Mouse (Mus musculus) cerebellum, adult 2 months (tissue): ENCODE measurements around the gene Kcnj4. TPM values are rescaled to one million over a fixed set of nuclear protein-coding genes. Genes with fewer than 3 reads are reported as not detected.
A peak's percentile ranks its signal among the peaks of the same experiment; 100 is the strongest.

Source experiments
- DNase-seq, 2 experiments: peaks; one replicate each; pipeline ENCODE4 v3.0.0; 2021
- H3K27ac ChIP-seq: fragments of 200-500 bp; 2 replicates; pipeline ENCODE4 v1.5.1; 2012; ENCODE audit warnings: low read length, control low read depth, inconsistent platforms; ENCODE audit not compliant: insufficient read depth
- H3K27me3 ChIP-seq: fragments of 200-500 bp; 2 replicates; pipeline ENCODE4 v1.6.1; 2012; ENCODE audit warnings: inconsistent platforms, mild to moderate bottlenecking, low read length, moderate library complexity; ENCODE audit not compliant: control insufficient read depth, insufficient read depth
- H3K4me1 ChIP-seq: fragments of 200-500 bp; 2 replicates; pipeline ENCODE4 v1.6.1; 2011; ENCODE audit warnings: low read length; ENCODE audit not compliant: control insufficient read depth, insufficient read depth
- H3K4me3 ChIP-seq: fragments of 200-500 bp; replicated peaks from 2 replicates; pipeline ENCODE3; 2011; ENCODE audit warnings: mild to moderate bottlenecking, low read depth, low read length, control low read depth; ENCODE audit not compliant: insufficient read depth
- CTCF ChIP-seq: fragments of 200-500 bp; IDR thresholded peaks from 2 replicates; pipeline ENCODE4 v1.5.1; 2011; ENCODE audit warnings: low read depth, mild to moderate bottlenecking, control low read depth, low read length, moderate library complexity, borderline replicate concordance; ENCODE audit not compliant: insufficient read depth
- POLR2A ChIP-seq: fragments of 200-500 bp; IDR thresholded peaks from 2 replicates; pipeline ENCODE4 v1.6.1; 2011; ENCODE audit warnings: low read length, control low read depth, borderline replicate concordance; ENCODE audit not compliant: insufficient read depth
- WGBS: fragments of 180-500 bp; shearing (Covaris S2); methylation state at CpG from one replicate; pipeline ENCODE4 v1.1.7; 2018; 5-methylcytosine and 5-hydroxymethylcytosine counted together
- polyA plus RNA-seq: library from polyadenylated mRNA; depleted of rRNA; stranded (reverse); fragments of >200 nt; gene quantifications from 2 replicates; pipeline ENCODE4 v1.2.3, GENCODE M21; 2012; rRNA removed

The Kcnj4 gene
- 0.82 and 1.5 TPM in 2 replicates for polyA plus RNA-seq

- peaks cover 4% of the 10 kb centered on the region for H3K27me3 ChIP-seq
- H3K4me3 ChIP-seq = peak within 1 kb of the TSS; percentile 38
- no peak for DNase-seq
- under 1% methylated on average over 60 of the region's 60 CpGs for WGBS
- no peak within 1 kb of the TSS for H3K27ac ChIP-seq
- TF ChIP-seq POLR2A (no peak), CTCF (no peak)
- H3K4me1 ChIP-seq = peaks cover 5% of the 10 kb centered on the region
Observed at GRCm38 (mm10) chr15:79504707-79505452, at the start of gene Kcnj4. Kcnj4 (minus strand) TSS chr15:79505241.

DNA sequence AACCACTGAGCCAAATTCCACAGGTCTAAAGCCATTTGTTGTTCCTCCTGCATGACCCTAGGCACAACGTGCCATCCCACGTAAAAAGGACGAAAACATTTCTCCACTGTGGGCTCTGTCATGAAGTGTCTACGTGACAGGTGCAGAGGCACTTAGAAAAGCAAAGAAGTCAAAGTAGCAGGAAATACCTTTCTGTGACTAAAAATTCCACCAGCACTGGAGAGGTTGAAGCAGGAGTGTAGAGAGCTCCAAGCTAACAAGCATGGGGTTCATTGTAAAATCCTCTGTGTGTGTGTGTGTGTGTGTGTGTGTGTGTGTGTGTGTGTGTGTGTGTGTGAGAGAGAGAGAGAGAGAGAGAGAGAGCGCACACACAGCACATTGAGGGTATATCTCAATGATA lies 47.5 kb upstream of the Kcnj4 start:
- TF ChIP-seq CTCF = no peak
- no peak for TF ChIP-seq POLR2A
- 80% methylated on average over 5 of the region's 5 CpGs for WGBS
- Histone ChIP-seq H3K27me3 (no peaks in the 10 kb centered on the region), H3K27ac (no peak overlapping the region), H3K4me1 (no peaks in the 10 kb centered on the region; the same call in 1 of the 2 replicates), H3K4me3 (no peak overlapping the region)
- DNase-seq = no peak

DNA sequence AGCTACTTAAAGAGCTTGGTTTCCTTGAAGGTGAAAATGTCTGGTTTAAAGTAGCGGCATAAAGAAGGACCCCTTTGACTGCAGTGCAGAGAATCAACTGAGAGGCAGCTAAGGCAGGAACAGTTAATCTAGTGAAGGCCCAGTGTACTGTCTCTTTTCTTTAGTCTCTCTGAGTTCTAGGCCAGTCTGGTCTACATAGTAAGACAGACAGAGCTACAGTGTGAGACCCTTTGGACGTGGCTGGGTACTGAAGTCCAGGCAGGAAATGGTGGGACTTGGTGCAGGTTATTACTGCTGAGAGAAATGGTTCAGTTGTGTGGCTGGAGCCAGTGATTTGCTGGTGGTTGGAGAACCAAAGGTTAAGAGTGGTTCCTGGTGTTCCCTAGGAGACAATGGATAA lies 43.2 kb upstream of the Kcnj4 start:
- TF ChIP-seq POLR2A = no peak
- TF ChIP-seq CTCF = no peak
- 97% methylated on average over 2 of the region's 2 CpGs for WGBS
- H3K4me1 ChIP-seq = no peaks in the 10 kb centered on the region; the same call in 1 of the 2 replicates
- no peak overlapping the region for H3K4me3 ChIP-seq
- no peak overlapping the region for H3K27ac ChIP-seq
- DNase-seq = no peak
- H3K27me3 ChIP-seq = no peaks in the 10 kb centered on the region

- Histone ChIP-seq H3K27ac (peak overlapping the region; percentile 83), H3K4me1 (no peaks in the 10 kb centered on the region; the same call in 1 of the 2 replicates), H3K4me3 (peak overlapping the region; percentile 60), H3K27me3 (no peaks in the 10 kb centered on the region)
- TF ChIP-seq POLR2A (no peak), CTCF (no peak)
- DNase-seq = no peak
- 77% methylated on average over 17 of the region's 17 CpGs for WGBS
Observed at GRCm38 (mm10) chr15:79547289-79547820, 42.3 kb upstream of the Kcnj4 start.

GRCm38 (mm10) chr15:79546410-79547288 lies 41.6 kb upstream of the Kcnj4 start, which contains the start of gene Ddx17:
Ddx17 (minus strand) TSS chr15:79546741.
- 1% methylated on average over 84 of the region's 84 CpGs for WGBS

GRCm38 (mm10) chr15:79545921-79546399 lies 40.9 kb upstream of the Kcnj4 start:
- H3K27ac ChIP-seq = peak overlapping the region; percentile 82
- peak overlapping the region; percentile 70 for H3K4me3 ChIP-seq
- TF ChIP-seq CTCF (no peak), POLR2A (no peak)
- DNase-seq = peak in 1 of 2 experiments; percentile 72
- no peaks in the 10 kb centered on the region for H3K27me3 ChIP-seq
- WGBS = under 1% methylated on average over 52 of the region's 52 CpGs
- H3K4me1 ChIP-seq = no peaks in the 10 kb centered on the region; the same call in 1 of the 2 replicates

More at GRCm38 (mm10) chr15:79546410-79547288, 41.6 kb upstream of the Kcnj4 start, which contains the start of gene Ddx17:
- peak within 1 kb of the TSS; percentile 70 for H3K4me3 ChIP-seq
- H3K4me1 ChIP-seq = no peaks in the 10 kb centered on the region; the same call in 1 of the 2 replicates
- H3K27me3 ChIP-seq = no peaks in the 10 kb centered on the region
- DNase-seq = peak; percentile 97 to 99
- peak within 1 kb of the TSS; percentile 83 for H3K27ac ChIP-seq
- TF ChIP-seq CTCF (no peak), POLR2A (peak; percentile 72)

DNA sequence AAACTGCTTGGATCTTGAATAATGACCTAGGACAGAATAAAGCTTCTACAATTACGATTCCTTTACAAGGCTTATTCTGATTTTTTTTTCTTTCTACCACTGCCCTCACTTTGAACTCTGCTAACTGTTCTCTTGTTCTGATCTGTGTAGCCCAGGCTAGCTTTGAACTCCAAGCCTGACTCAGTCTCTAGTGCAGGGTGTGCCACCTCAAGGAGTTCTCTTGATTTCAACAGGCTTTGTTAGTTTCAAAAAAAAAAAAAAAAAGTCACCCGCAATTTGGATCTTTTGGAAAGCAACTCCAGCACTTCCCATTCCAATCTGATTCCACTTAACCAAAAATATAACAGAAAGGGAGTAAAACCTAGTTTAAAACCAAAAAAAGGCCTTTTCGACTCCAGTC lies 40.5 kb upstream of the Kcnj4 start:
- no peak for DNase-seq
- WGBS = 3% methylated on average over 3 of the region's 3 CpGs
- no peaks in the 10 kb centered on the region for H3K27me3 ChIP-seq
- H3K27ac ChIP-seq = no peak overlapping the region
- no peaks in the 10 kb centered on the region; the same call in none of the 2 replicates for H3K4me1 ChIP-seq
- TF ChIP-seq CTCF = no peak
- no peak for TF ChIP-seq POLR2A
- H3K4me3 ChIP-seq = peak overlapping the region; percentile 70
